Mouse (Mus musculus) ovary, postnatal 36 days (tissue): ENCODE data around the gene Psg17.
"Not testable (repeated sequence)": the region's sequence is repeated elsewhere in the genome, so short reads cannot be mapped to it uniquely, and the experiment has no call there.

ENCODE experiments used
- DNase-seq: peaks from one replicate; pipeline ENCODE4 v3.0.0; 2022; ENCODE audit warnings: low spot score, mixed read lengths

Gene Psg17

DNA sequence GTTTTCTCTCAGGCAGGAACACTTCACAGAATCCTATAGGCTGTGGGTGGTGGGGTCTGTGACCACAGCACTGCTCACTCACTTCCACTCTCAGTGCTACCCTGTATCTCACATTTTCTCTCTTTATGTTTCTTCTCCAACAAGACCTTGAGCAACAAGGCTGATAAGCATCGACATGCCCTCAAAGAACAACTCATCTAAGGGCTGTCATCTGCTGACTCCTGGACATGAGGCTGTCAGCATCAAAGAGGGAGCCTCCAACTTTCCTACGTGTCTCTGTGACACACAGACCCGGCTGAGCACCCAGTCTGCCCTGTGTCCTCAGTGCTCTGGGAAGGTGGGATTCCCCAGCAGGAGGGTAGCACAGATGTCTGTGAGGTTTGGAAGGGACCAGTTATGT is at the start of gene Psg17:
TSS of gene Psg17 (minus strand) at position 101 of the 400 bp plus-strand sequence.
- DNase-seq = no peak

DNA sequence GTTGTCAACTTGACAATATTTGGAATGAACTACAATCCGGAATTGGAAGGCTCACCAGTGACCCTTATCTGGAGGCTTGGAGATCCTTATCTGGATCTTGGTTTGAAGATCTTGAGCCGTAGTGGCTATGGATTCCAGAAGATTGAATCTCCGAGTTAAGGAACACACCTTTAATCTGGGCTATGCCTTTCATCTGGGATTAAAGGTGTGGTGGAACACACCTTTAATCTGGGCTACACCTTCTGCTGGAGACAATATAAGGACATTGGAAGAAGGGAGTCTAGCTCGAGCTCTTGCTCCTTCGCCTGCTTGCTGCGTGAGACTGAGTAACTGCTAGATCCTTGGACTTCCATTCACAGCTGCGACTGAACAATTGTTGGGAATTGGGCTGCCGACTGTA is 49.6 kb upstream of the Psg17 start, which contains the start of gene Pglyrp1:
TSS of gene Pglyrp1 (plus strand) at position 301 of the 400 bp plus-strand sequence.
- DNase-seq = not testable (repeated sequence)

DNA sequence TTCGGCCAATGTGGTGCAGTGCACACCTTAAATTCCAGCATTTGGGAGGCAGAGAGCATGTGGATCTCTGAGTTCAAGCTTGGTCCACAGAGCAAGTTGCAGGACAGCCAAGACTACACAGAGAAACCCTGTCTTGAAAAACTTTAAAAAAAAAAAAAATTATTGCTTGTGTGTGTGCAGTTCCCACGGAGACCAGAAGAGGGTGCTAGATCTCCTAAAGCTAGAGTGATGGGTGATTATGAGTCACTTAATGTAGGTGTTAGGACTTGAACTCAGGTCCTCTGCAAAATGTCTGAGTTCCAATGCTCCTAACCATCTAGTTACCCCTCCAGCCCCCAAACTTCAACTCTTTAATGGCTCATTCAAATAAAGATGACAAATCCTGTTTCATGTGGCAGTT is 47.1 kb upstream of the Psg17 start:
- no peak for DNase-seq

DNA sequence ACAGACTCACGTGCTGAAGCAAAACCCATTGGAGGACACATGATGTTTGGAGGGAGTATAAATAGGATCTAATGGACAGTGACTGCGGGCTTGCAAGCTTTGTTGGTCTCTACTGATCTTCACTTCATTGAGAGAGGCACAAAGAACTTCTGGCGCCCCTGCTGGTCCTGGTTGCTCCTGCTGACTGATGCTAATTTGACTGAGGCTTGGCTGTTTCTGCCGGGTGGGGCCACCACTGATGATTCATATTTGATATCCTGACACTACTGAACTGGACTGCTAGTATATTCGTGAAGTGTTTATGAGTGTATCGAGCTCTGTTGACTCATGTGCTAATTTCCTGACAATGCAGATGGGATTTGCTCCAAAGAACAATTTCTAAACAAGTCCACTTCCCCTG is 41.4 kb upstream of the Psg17 start:
- no peak for DNase-seq

DNA sequence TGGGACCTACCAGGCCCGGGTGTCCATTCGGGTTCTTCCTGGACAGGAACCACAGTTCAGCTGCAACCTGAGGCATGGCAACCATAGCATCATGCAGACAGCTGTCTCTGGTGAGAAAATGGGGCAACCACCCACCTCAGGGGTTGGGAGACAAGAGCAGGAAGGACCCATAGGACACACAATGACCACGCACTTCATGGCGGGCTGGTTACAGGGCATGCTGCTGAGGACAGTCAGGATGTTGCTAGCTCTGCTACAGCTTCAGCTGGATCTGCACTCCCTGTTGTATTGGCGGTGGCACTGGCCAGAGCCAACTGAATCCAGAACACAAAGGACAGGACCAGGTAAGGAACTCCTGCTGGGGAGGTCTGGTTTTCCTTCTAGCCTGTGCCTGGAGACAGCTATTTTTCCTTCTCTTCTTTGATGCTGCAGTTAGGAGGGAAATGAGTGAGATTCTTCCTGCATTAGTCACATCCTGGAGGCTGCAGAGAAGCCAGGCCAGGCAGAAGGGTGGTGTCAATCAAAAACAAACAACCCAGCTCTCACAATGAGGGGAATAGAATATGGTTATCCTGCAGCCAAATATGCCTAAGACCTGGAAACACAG is 37.0 kb upstream of the Psg17 start:
- DNase-seq = no peak

DNA sequence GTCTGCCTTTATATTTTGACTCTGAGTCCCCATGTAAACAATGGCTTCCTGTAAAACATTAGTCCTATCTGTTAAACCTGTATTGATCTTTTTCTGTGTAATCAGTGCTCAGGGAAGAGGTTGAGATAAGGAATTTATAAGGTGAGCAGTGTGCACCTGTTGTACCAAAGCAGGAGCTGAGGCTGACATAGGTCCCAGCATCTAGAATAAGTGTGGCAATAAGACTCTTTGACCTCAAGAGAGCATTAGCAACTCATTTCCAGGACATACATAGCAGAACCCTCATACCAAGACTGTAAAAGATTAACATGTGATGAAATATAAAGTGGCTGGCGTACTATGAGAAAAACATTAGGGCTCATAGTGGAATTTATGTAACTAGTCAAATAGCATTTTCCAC is 27.0 kb upstream of the Psg17 start:
- no peak for DNase-seq

DNA sequence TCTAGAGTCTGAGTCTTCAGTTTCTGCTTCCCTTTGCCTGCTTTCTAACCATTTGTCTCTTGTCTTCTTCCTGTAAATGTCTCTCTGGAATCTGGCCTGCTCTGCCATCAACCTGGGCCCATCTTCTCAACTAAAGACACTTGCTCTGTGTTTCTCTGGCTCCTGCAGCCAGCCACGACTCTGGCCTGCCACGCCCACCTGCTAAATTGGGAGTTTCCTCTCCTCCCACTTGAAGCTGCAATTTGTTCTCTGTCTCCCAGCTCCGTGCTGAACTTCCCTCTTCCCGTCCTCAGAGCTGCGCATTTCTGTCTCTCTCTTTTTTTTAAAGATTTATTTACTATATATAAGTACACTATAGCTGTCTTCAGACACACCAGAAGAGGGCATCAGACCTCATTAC is 23.4 kb upstream of the Psg17 start:
- no peak for DNase-seq

DNA sequence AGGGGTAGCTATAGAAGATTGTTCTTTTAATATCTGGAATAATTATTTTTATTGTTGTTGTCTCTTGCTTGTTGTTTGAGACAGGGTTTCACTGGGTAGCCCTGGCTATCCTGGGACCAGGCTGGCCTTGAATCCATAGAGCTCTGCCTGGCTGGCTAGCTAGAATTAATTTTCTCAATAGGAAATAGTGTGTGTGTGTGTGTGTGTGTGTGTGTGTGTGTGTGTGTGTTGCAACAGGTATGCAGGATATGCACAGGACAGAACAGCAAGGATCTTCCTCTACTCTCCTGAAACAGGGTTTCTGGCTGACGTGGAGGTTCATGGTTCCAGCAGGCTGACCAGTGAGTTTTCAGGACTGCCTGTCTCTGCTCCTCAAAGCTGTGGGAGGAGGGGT is 19.8 kb upstream of the Psg17 start:
- no peak for DNase-seq

DNA sequence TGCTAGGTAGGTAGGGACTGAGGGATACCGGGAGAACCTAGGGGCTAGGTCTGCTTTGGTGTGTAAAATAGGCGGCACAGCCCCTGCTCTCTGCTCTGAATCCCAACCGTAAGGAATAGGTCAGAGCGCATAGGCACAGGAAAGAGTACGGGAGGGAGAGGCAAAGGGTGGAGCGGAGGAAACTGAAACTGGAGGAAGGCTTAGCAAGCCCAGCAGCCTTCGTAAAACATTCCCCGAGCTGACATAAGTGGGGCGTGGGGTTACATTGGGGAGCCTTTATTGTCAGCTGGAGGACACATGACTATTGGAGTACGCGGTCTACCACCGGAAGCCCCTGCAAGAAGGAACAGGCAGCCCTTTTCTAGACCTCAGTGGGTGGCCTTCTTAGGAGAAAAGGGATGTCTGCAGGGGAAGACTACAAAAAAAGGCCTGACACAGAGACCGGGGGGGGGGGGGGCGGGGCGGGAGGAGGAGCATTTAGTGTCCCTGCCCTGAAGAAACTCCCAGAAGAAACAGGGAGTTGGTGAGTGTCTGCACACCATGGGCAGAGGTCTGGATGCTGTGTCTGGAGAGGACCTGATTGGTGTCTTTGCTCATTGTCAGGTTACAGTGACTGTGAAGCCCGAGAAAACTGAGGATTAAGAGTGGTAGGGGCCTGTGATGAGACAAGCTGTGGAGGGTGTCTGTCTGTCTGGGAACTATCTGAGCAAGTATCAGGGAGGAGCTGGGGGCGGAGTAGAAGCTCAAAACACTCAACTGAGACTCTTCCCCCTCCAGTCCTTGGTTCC is 19.2 kb upstream of the Psg17 start:
- peak; percentile 35 for DNase-seq

DNA sequence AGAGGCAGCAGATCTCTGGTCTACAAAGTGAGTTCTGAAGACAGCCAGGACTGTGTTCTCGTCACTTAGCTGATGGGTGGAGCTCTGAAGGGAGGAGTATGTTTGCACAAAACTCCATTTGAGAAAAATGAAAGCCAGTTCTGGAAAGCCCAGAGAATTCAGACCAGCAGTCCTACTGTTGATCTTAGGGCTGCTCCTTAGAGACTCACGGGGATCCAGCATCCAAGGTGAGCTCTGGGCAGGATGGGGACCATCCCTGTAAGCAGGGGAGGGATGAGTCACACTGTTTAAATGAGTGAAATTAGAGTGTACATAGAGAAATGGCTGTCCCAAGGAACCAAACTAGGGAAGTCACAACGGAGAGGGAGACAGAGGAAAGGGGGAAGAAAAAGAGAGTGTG is 18.5 kb upstream of the Psg17 start, which contains the start of gene Mill2:
TSS of gene Mill2 (plus strand) at position 102 of the 400 bp plus-strand sequence.
- DNase-seq = no peak

DNA sequence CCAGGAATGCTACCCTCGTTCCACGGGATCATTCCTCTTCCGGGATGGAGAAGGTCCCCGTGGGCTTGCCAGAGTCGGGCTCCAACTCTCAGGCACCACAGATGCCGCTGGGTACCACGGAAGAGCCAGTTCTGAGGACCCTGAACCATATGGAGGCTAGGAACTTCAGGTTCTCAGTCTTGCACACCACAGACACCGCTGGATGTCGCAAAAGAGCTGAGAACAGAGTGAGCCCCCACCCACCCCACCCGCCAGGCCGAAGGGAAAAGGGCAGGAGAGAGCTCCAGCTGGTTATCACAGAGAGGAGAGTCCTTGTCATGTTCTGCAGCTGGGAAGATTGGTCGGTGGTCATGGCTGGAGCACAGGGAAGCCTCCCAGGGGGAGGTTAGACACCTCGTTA is 10.9 kb upstream of the Psg17 start:
- DNase-seq = no peak

DNA sequence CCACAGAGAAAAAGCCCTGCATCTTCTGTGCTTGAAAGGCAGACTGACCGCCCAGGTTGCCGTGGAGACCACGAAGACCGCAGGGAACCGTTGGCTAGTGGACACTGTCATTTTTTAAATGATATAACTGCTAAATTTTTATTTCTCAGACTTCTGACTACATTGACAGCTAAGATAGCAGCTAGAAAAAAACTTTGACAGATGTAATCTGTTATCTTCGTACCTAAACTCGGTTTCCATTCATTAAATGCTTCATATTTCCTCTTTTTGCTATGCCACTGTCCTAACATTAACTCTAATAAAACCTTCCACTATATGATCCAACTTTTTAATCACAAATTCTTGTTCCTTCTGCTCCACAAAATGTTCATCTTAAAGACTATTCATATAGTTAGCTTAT is 8.1 kb upstream of the Psg17 start:
- no peak for DNase-seq

DNA sequence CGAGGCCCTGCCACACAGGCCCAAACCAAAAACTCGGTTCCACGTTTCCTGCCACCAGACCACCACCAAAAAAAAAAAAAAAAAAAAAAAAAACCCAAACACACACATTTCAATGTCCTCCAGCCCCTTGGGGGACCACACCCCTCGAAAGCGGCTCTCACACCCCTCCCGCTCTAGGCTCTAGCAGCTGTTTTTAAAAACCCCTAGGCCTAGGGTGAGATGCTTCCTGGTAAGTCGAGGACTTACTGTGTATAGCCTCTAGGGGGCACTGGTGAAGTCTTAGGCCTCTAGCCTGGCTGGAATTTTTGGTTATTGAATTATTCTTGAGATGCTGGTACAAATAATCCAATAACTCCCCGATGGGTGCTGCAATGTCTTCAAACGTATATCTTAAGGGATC is 7.2 kb upstream of the Psg17 start:
- DNase-seq = no peak

DNA sequence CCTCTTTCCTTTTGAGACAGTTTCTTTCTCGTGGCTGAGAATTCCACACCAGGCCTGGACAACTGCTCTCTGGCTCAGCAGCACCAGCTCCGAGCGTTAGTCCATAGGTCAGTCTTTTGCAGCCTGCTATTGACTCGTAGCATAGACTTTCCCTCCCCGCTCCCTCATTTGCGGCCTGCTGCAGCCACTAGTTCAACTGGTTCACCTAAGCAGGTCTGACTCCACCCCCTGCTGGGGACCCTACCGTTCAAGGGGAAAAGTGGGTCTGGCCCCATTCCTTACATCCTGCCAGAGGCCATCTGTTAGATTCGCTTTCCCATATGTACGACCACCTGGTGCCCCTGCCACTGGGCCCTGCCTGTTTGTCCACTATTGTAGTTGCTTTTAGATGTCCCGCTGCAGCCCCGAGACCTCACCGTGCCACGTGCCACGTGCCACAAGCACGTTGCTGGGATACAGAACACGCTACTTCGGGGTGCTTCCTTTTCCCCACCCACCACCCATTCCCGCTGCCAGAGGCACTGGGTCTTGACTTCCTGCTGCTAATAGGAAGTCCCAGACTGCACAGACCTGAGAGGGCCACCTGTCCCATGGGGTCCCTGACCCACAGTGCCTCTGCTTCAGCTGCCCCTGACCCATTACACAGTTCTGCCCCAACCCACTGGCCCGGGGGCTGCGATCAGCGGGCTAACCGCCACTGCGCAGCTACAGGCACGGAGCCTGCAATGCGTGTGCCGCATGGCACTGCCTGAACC is 6.6 kb upstream of the Psg17 start:
- no peak for DNase-seq

DNA sequence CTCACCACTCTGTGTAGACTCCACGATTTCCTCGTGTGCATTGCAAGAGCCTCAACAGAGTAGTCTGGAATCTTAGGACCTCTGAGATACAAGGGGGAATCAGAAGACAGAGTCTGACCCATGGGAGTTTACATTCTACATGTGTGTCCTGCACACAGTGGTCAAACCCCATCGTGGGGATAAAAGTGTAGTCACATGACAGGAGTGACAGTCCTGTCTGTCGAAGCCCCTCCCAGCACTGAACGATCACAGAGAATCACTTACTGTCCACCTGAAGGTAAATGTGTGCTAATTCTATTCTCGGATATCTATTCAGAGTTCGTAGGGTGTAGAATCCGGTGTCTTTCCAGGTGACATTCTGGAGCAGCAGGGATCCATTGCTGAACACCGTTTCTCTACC is 3.1 kb downstream of the Psg17 start:
- DNase-seq = no peak

DNA sequence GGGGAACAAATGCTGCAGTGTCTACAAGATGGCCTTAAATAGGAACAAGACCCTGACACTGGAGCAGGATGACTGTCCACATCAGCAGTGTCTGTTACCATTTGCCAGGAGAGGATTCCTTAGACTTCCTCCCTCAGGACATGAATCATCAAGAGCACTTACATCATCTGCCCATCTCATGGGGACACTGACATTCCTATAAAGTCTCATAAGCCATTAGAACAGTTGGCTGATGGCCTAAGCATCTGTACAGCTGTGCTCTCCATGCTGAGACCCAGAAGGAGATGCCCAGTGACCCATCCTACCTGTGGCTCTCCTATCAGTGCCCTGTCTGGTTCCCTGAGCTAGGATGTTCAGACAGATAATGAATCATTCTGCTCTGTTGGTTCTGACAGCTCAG is 17.9 kb downstream of the Psg17 start:
- DNase-seq = no peak

DNA sequence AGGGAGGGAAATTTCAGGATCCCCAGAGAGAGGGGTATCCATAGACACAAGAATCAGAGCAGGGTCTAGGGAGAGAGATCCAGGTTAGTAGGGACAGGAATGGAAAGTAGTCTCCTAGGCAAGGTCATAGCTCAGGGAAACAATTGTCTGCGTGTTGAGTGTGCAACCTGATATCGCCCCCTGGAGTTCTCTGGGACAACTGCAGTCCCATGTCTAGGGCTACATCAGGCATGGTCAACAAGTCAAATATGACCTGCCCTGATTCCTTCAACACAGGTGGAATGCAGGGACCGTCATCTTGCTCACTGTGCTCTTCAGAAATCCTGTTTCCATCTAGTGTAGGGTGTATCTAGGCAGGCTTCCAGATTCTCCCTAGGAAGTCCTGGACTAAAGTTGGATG is 22.3 kb downstream of the Psg17 start:
- DNase-seq = no peak

DNA sequence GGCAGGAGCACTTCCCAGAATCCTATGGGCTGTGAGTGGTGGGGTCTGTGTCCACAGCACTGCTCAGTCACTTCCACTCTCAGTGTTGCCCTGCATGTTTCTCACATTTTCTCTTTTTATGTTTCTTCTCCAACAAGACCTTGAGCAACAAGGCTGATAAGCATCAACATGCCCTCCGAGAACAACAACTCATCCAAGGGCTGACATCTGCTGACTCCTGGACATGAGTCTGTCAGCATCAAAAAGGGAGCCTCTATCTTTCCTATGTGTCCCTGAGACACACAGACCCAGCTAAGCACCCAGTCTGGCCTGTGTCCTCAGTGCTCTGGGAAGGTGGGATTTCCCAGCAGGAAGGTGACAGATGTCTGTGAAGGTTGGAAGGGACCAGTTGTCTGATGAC is 23.0 kb downstream of the Psg17 start, which contains the start of gene Psg19:
TSS of gene Psg19 (minus strand) at position 101 of the 400 bp plus-strand sequence.
- DNase-seq = no peak

DNA sequence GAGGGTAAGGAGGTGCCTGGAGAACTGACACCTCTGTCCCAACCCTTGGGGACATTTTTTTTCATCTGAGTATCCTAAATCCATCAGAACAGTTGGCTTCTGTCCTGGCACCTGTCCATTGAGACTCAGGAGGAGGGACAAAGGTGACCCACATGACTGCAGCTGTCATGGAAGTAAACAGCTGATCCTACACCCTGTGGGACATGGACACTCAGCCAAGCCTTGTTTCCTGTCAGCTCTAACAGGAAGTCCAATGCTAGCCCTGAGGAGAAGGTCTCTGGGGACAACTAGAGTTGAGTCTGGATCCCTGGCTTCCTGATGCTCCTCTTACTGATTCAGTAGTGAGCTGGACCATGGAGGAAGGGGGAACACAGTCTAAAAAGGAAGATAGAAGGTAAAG is 30.7 kb downstream of the Psg17 start:
- DNase-seq = not testable (repeated sequence)

DNA sequence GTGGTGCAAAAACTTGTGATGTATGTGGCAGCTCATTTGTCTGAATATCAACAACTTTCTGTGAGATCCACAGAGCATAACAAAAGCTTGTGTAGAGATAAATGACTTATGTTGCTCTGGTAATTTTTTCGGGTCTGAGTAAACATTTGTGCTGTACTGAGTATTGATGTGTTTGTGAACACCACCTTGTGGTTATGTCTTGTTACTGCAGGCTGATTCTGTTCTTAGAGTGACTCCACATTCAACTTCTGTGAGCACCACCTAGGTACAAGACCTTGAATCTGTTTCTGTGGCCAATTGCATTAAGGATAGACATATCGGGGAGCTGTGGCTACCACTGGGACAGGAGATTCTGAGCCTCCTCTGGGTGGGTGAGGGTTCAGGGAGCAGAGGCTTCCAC is 40.1 kb downstream of the Psg17 start:
- DNase-seq = not testable (repeated sequence)

DNA sequence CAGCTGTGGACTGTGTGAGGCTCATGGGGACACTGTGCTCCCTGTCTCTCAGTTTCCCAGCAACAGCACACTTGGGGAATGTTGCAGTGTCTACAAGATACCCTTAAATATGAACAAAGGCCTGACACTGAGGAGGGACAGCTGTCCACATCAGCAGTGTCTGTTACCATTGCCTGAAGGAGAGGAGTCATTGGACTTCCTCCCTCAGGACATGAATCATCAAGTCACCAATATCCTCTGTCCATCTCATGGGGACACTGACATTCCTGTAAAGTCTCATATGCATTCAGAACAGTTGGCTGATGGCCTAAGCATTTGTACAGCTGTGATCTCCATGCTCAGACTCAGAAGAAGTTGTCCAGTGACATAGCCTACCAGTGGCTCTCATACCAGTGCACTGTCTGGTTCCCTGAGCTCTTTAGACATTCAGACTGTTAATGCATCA is 42.0 kb downstream of the Psg17 start:
- no peak for DNase-seq
